Mouse (Mus musculus) megakaryocyte, embryonic 14.5 days (primary cell): ENCODE data around the gene Olfr1338. TPM values are rescaled to one million over a fixed set of nuclear protein-coding genes. Genes with fewer than 3 reads are reported as not detected.

Experiments used
- H3K27me3 ChIP-seq: replicated peaks from 2 replicates; pipeline ENCODE3; 2012; ENCODE audit warnings: inconsistent platforms
- H3K36me3 ChIP-seq: replicated peaks from 2 replicates; pipeline ENCODE3; 2012; ENCODE audit warnings: low read length, inconsistent platforms, mixed read lengths
- H3K4me1 ChIP-seq: 2 replicates; pipeline ENCODE4 v1.6.1; 2012; ENCODE audit warnings: inconsistent platforms
- H3K4me3 ChIP-seq: replicated peaks from 2 replicates; pipeline ENCODE3; 2012; ENCODE audit warnings: moderate library complexity, mild to moderate bottlenecking, inconsistent platforms
- H3K9me3 ChIP-seq: 2 replicates; pipeline ENCODE4 v1.6.1; 2012; ENCODE audit warnings: inconsistent platforms
- FLI1 ChIP-seq: IDR thresholded peaks from 2 replicates; pipeline ENCODE4 v1.6.1; 2012; ENCODE audit warnings: low read length, inconsistent platforms, mixed read lengths
- GATA1 ChIP-seq: IDR thresholded peaks from 3 replicates; pipeline ENCODE4 v1.6.1; 2012; ENCODE audit warnings: mixed read lengths, low read length, inconsistent platforms, borderline replicate concordance
- polyA plus RNA-seq: library from polyadenylated mRNA; stranded (reverse); fragments of >175 nt; gene quantifications from 2 replicates; pipeline ENCODE4 v1.2.3, GENCODE M21; 2012; ENCODE audit warnings: low replicate concordance; ENCODE audit not compliant: insufficient read depth

Gene Olfr1338
- polyA plus RNA-seq, 1 experiment = 0.03 TPM

GRCm38 (mm10) chr4:118708086-118708485 lies 50.5 kb downstream of the Olfr1338 start:
- H3K9me3 ChIP-seq = no peaks in the 10 kb centered on the region
- H3K4me1 ChIP-seq = no peaks in the 10 kb centered on the region
- H3K36me3 ChIP-seq = no peaks in the 10 kb centered on the region
- TF ChIP-seq GATA1 = no peak
- TF ChIP-seq FLI1 = no peak
- H3K4me3 ChIP-seq = no peak overlapping the region
- peaks cover 9% of the 10 kb centered on the region for H3K27me3 ChIP-seq

GRCm38 (mm10) chr4:118703223-118703622 lies 55.3 kb downstream of the Olfr1338 start, which contains the start of gene Olfr1341:
Gene Olfr1341 (plus strand): TSS chr4:118703523.
- H3K9me3 ChIP-seq = no peaks in the 10 kb centered on the region
- TF ChIP-seq GATA1 = no peak
- TF ChIP-seq FLI1 = no peak
- no peaks in the 10 kb centered on the region for H3K4me1 ChIP-seq
- peaks cover 9% of the 10 kb centered on the region for H3K27me3 ChIP-seq
- no peaks in the 10 kb centered on the region for H3K36me3 ChIP-seq
- no peak within 1 kb of the TSS for H3K4me3 ChIP-seq

Other genes starting within 250 kb of the Olfr1338 start
- 64.9 and 160 TPM in 2 replicates for gene 2610528J11Rik, start 231.7 kb downstream of the Olfr1338 start, polyA plus RNA-seq
- gene Tmem125, start 214.7 kb downstream of the Olfr1338 start, polyA plus RNA-seq = 0.22 TPM in 1 of 2 replicates, not detected in the other
- not detected in 2 replicates for gene Cfap57, start 138.0 kb downstream of the Olfr1338 start, polyA plus RNA-seq
- gene Ebna1bp2, start 137.9 kb downstream of the Olfr1338 start, polyA plus RNA-seq = 1.1 and 21.0 TPM in 2 replicates
- gene Olfr62, start 99.8 kb downstream of the Olfr1338 start, polyA plus RNA-seq = 0.08 TPM in 1 of 2 replicates, not detected in the other
- not detected in 2 replicates for gene Olfr1342, start 66.0 kb downstream of the Olfr1338 start, polyA plus RNA-seq
- gene Olfr1341, start 55.2 kb downstream of the Olfr1338 start, polyA plus RNA-seq = not detected in 2 replicates
- gene Olfr1340, start 38.6 kb downstream of the Olfr1338 start, polyA plus RNA-seq = not detected in 2 replicates
- gene Olfr1339, start 26.6 kb downstream of the Olfr1338 start, polyA plus RNA-seq = not detected in 2 replicates
- not detected in 2 replicates for gene Olfr1337, start 23.8 kb upstream of the Olfr1338 start, polyA plus RNA-seq
- not detected in 2 replicates for gene Olfr1335, start 51.2 kb upstream of the Olfr1338 start, polyA plus RNA-seq
- gene Olfr1333, start 77.5 kb upstream of the Olfr1338 start, polyA plus RNA-seq = not detected in 2 replicates
- not detected in 2 replicates for gene Olfr1331, start 105.9 kb upstream of the Olfr1338 start, polyA plus RNA-seq
- not detected in 2 replicates for gene Olfr1330, start 129.9 kb upstream of the Olfr1338 start, polyA plus RNA-seq
- not detected in 2 replicates for gene Olfr1329, start 158.7 kb upstream of the Olfr1338 start, polyA plus RNA-seq
- 0.32 TPM in 1 of 2 replicates, not detected in the other for gene Olfr1328, start 179.9 kb upstream of the Olfr1338 start, polyA plus RNA-seq
- not detected in 2 replicates for gene Lao1, start 202.8 kb upstream of the Olfr1338 start, polyA plus RNA-seq